Mouse (Mus musculus) midbrain, embryonic 12.5 days (tissue): ENCODE measurements around the gene Mafg. TPM values are rescaled to one million over a fixed set of nuclear protein-coding genes. Genes with fewer than 3 reads are reported as not detected.
A peak's percentile ranks its signal among the peaks of the same experiment; 100 is the strongest.
"Not testable (repeated sequence)": the region's sequence is repeated elsewhere in the genome, so short reads cannot be mapped to it uniquely, and the experiment has no call there.

Experiments used
- ATAC-seq: fragments of 200-750 bp; cut with Nextera tagmentation; 2 replicates; pipeline ENCODE4 v1.8.0; 2017; ENCODE audit warnings: low read depth, moderate TSS enrichment, moderate library complexity; ENCODE audit not compliant: low FRiP score
- H3K27ac ChIP-seq: fragments of 300-500 bp; sonication (generic); replicated peaks from 2 replicates; pipeline ENCODE4 v1.5.1; 2016; ENCODE audit warnings: mild to moderate bottlenecking
- H3K27me3 ChIP-seq: fragments of 300-500 bp; sonication (generic); 2 replicates; pipeline ENCODE4 v1.6.1; 2016; ENCODE audit warnings: mild to moderate bottlenecking
- H3K36me3 ChIP-seq: fragments of 300-500 bp; sonication (generic); 2 replicates; pipeline ENCODE4 v1.6.1; 2016
- H3K4me1 ChIP-seq: fragments of 300-500 bp; sonication (generic); 2 replicates; pipeline ENCODE4 v1.6.1; 2016
- H3K4me2 ChIP-seq: fragments of 300-500 bp; sonication (generic); replicated peaks from 2 replicates; pipeline ENCODE4 v1.6.1; 2016; ENCODE audit warnings: mild to moderate bottlenecking, moderate library complexity
- H3K4me3 ChIP-seq: fragments of 300-500 bp; sonication (generic); 2 replicates; pipeline ENCODE4 v1.5.1; 2016; ENCODE audit warnings: mild to moderate bottlenecking
- H3K9ac ChIP-seq: fragments of 300-500 bp; sonication (generic); replicated peaks from 2 replicates; pipeline ENCODE4 v1.6.1; 2016; ENCODE audit warnings: mild to moderate bottlenecking, moderate library complexity
- H3K9me3 ChIP-seq: fragments of 300-500 bp; sonication (generic); 2 replicates; pipeline ENCODE4 v1.6.1; 2016; ENCODE audit warnings: mild to moderate bottlenecking
- WGBS: fragments of 180-500 bp; shearing (Covaris S2); methylation state at CpG from one replicate; pipeline ENCODE4 v1.1.7; 2016; 5-methylcytosine and 5-hydroxymethylcytosine counted together
- polyA plus RNA-seq: library from polyadenylated mRNA; unstranded; fragments of >200 nt; fragmentation: Nextera tagmentation; extraction: Ambion mirVana; gene quantifications from 2 replicates; pipeline ENCODE4 v1.2.1, GENCODE M21; 2016

The Mafg gene
- polyA plus RNA-seq, 1 experiment from 2014 or later, result 33.3 TPM

DNA sequence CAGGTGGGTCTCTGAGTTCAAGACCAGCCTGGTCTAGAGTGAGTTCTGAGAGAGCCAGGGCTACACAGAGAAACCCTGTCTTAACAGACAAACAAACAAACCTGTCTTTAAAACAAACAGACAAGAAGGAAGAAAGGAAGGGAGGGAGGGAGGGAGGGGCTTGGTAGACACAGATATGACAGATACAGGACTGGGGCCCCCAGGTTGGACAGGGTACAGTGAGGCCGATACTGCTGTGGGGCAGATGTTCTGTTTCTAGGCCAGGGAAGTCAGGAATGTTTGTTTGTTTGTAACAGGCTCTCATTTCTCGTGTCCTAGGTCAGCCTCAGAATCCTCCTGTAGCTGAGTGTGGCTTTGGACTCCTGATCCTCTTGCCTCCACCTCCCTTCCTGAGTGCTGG, 29.9 kb downstream of the Mafg start:
- Histone ChIP-seq H3K4me3 (no peak overlapping the region), H3K27me3 (peaks cover 23% of the 10 kb centered on the region), H3K9me3 (no peaks in the 10 kb centered on the region), H3K9ac (no peak overlapping the region), H3K4me1 (peaks cover 21% of the 10 kb centered on the region), H3K27ac (no peak overlapping the region), H3K36me3 (peaks cover 64% of the 10 kb centered on the region), H3K4me2 (no peak overlapping the region)
- no peak for ATAC-seq
- 84% methylated on average over 2 of the region's 2 CpGs for WGBS

- Histone ChIP-seq H3K36me3 (peaks cover 64% of the 10 kb centered on the region), H3K27ac (no peak overlapping the region), H3K4me2 (no peak overlapping the region), H3K9me3 (no peaks in the 10 kb centered on the region), H3K4me3 (no peak overlapping the region), H3K27me3 (no peaks in the 10 kb centered on the region), H3K9ac (no peak overlapping the region), H3K4me1 (peaks cover 28% of the 10 kb centered on the region)
- no peak for ATAC-seq
- WGBS, result 96% methylated on average over 3 of the region's 3 CpGs
Observed at GRCm38 (mm10) chr11:120600716-120601115, 32.7 kb downstream of the Mafg start.

DNA sequence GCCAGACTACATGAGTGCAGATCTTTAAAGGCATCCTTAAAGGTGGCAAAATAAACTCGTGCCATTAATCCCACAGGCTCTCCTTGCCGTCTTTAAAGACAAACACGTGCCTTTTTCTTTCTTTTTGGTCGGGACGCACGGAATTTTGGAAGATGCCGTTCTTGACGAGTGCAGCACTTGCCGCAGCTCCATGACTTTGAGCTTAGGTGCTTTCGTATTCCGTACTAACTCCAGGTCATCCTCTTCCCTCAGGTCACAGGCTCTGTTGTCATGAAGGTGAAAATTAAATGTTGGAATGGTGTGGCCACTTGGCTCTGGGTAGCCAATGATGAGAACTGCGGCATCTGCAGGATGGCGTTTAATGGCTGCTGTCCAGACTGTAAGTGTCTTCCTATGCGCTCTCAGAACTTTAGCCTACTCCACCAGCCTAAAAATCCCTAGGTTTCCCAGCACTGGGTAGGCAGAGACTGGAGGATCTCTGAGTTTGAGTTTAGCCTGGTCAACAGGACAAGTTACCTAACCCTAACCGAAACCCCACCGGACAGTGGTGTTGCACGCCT, 34.3 kb downstream of the Mafg start:
- Histone ChIP-seq H3K9me3 (no peaks in the 10 kb centered on the region), H3K27ac (peak overlapping the region; percentile 86), H3K4me2 (peak overlapping the region; percentile 99), H3K27me3 (no peaks in the 10 kb centered on the region), H3K36me3 (peaks cover 62% of the 10 kb centered on the region), H3K9ac (peak overlapping the region; percentile 100), H3K4me1 (peaks cover 28% of the 10 kb centered on the region), H3K4me3 (peak overlapping the region; percentile 100)
- ATAC-seq, result no peak; the same call in 1 of the 2 replicates
- 52% methylated on average over 17 of the region's 17 CpGs for WGBS

GRCm38 (mm10) chr11:120598283-120598989, 35.0 kb downstream of the Mafg start, which contains the start of the genes Alyref and Anapc11:
Gene Alyref (minus strand): TSS chr11:120598365.
Gene Anapc11 (plus strand): TSS chr11:120598421.
- Histone ChIP-seq H3K27ac (peak within 1 kb of the TSS; percentile 86), H3K27me3 (no peaks in the 10 kb centered on the region), H3K4me2 (peak within 1 kb of the TSS; percentile 99), H3K36me3 (peaks cover 62% of the 10 kb centered on the region), H3K9me3 (no peaks in the 10 kb centered on the region), H3K4me3 (peak within 1 kb of the TSS; percentile 100), H3K9ac (peak within 1 kb of the TSS; percentile 100), H3K4me1 (peaks cover 30% of the 10 kb centered on the region)
- under 1% methylated on average over 87 of the region's 88 CpGs for WGBS
- ATAC-seq, result peak; percentile 97

- H3K9ac ChIP-seq, result peak overlapping the region; percentile 100
- WGBS, result 5% methylated on average over 89 of the region's 99 CpGs
- peak; percentile 67; the same call in 1 of the 2 replicates for ATAC-seq
- peaks cover 62% of the 10 kb centered on the region for H3K36me3 ChIP-seq
- peak overlapping the region; percentile 100 for H3K4me3 ChIP-seq
- H3K27ac ChIP-seq, result peak overlapping the region; percentile 86
- H3K4me1 ChIP-seq, result peaks cover 30% of the 10 kb centered on the region
- peak overlapping the region; percentile 99 for H3K4me2 ChIP-seq
- no peaks in the 10 kb centered on the region for H3K9me3 ChIP-seq
- no peaks in the 10 kb centered on the region for H3K27me3 ChIP-seq
Observed at GRCm38 (mm10) chr11:120597240-120598235, 35.9 kb downstream of the Mafg start.

DNA sequence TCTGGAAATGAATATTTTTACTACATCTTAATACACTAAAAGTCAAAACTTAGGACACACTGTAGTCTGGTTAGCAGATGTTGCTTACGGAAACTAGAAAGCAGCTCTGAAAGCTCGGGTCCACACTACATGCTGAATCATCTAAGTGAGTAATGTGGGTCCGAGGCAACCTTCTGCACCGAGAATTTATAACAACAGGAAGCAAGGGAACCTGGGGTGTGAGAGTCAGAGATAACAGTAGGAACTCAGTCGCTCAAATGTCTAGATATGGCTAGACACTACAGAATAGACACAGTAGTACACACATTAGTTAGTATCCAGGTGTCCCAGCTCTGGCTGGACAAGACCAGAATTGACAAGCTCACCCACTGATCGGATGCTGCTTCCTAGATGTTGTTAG, 44.9 kb downstream of the Mafg start:
- WGBS, result 95% methylated on average over 6 of the region's 6 CpGs

DNA sequence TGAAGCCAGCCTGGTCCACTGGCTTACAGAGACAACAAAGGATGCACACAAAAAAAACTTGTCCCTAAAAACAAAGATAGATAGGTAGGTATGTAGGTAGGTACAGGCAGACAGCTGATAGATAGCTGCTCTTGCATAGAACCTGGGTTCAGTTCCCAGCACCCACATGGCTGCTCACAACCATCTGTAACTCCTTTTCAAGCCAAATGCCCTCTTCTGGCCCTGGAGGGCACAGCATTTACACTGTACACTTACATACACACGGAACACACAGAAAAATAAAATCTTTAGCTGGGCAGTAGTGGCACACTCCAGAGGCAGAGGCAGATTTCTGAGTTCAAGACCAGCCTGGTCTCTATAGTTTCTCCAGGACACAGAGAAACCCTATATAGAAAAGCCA, 49.5 kb downstream of the Mafg start:
- Histone ChIP-seq H3K9me3 (peaks cover 4% of the 10 kb centered on the region; the same call in 1 of the 2 replicates), H3K27ac (no peak overlapping the region), H3K4me3 (no peak overlapping the region), H3K36me3 (peaks cover 62% of the 10 kb centered on the region), H3K4me2 (no peak overlapping the region), H3K27me3 (no peaks in the 10 kb centered on the region), H3K4me1 (peaks cover 27% of the 10 kb centered on the region), H3K9ac (no peak overlapping the region)
- no peak for ATAC-seq
- 97% methylated on average over 1 of the region's 1 CpGs for WGBS

More for the DNA sequence above, 44.9 kb downstream of the Mafg start:
- Histone ChIP-seq H3K27me3 (no peaks in the 10 kb centered on the region), H3K36me3 (peaks cover 96% of the 10 kb centered on the region), H3K4me2 (no peak overlapping the region), H3K4me3 (no peak overlapping the region), H3K9me3 (peaks cover 4% of the 10 kb centered on the region; the same call in 1 of the 2 replicates), H3K27ac (no peak overlapping the region), H3K4me1 (0 out of 2 replicates have a peak, but pooled peaks cover 1% of the 10 kb centered on the region), H3K9ac (no peak overlapping the region)
- no peak for ATAC-seq

- Histone ChIP-seq H3K4me1 (peaks cover 33% of the 10 kb centered on the region), H3K36me3 (peaks cover 62% of the 10 kb centered on the region)
- 92% methylated on average over 2 of the region's 2 CpGs for WGBS
- H3K9ac ChIP-seq, H3K27ac ChIP-seq, H3K4me3 ChIP-seq, H3K9me3 ChIP-seq, H3K4me2 ChIP-seq, ATAC-seq, H3K27me3 ChIP-seq: not testable (repeated sequence)
Observed at GRCm38 (mm10) chr11:120582982-120583293, 50.5 kb downstream of the Mafg start.

DNA sequence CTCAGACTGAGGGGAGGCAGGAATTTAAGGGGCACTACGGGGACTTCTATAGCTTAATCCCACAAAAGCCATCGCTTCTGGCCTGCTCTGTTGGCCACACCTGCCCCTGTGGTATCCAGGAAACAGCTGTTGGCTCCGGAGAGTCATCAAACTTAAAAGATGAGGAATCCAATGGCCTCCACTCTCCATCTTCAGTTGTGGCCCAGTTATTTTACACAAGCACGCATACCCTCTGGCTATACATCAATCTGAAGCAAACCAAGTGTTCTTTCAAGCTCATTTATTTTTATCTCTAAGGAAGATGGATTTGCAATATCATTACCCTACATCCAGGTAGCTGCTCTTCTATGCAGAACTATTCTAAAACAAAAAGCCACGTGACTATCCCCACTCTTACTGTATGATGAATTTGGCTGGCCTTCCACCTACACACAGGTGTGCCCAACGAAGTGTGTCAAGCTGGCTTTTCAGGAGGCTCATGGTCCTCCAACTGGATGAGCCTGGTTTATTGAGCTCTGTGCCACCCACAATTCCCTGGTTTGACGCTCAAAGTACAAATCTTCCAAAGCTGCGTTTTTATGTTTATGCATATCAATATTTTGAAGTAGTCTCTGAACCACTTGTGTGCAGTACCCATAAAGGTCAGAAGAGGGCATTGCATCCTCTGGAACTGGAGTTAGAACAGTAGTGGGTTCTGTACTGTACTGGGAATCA, 51.0 kb downstream of the Mafg start:
- 0 out of 2 replicates have a peak, but pooled peaks have one; percentile 2 for ATAC-seq
- peak overlapping the region; percentile 93 for H3K27ac ChIP-seq
- 74% methylated on average over 8 of the region's 8 CpGs for WGBS
- peaks cover 62% of the 10 kb centered on the region for H3K36me3 ChIP-seq
- no peaks in the 10 kb centered on the region for H3K27me3 ChIP-seq
- peak overlapping the region; percentile 97 for H3K9ac ChIP-seq
- peaks cover 4% of the 10 kb centered on the region; the same call in 1 of the 2 replicates for H3K9me3 ChIP-seq
- peak overlapping the region; percentile 92 for H3K4me3 ChIP-seq
- peaks cover 33% of the 10 kb centered on the region for H3K4me1 ChIP-seq
- peak overlapping the region; percentile 92 for H3K4me2 ChIP-seq

DNA sequence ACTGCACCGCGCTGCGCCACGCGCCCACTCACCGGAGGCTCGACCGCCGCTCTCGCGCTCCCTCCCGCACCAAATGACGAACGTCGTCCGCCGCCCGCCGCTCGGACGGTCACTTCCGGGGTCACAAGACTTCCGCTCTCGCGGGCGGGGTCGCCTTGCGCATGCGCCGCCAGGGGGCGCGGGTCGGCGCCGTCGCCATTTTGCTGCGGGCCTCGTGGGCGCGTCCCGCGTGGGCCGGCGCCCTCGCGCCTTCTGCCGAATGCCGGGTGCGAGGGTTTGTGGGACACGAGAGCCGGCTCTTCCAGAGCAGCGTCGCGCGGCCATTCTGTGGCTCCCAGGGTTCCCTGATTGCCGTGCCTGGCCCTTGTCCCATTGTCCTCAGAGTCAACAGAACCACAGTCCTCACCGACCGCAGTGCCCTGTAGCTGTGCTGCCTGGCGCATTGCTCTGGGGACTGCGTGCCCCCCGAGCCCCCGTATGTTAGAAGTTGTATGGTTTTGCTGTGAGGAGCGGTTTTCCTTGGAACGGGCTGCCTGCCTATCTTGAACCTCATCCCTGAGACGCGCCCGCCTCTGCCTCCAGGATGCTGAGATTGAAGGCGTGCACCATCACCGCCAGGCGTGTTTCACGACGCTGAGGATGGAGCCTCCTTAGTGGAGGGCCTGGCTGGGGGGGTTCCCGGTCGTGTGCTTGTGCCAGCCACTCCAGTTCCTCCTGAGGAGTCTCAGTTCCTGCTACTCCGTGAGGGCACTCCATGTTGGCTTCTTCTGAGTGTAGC, 51.7 kb downstream of the Mafg start, which contains the start of gene Arhgdia:
Gene Arhgdia (minus strand): TSS at position 135 of the 778 bp plus-strand sequence.
- Histone ChIP-seq H3K4me1 (peaks cover 33% of the 10 kb centered on the region), H3K9ac (peak within 1 kb of the TSS; percentile 97), H3K4me3 (peak within 1 kb of the TSS; percentile 92), H3K36me3 (peaks cover 58% of the 10 kb centered on the region), H3K4me2 (peak within 1 kb of the TSS; percentile 92), H3K27ac (peak within 1 kb of the TSS; percentile 93), H3K27me3 (no peaks in the 10 kb centered on the region), H3K9me3 (peaks cover 4% of the 10 kb centered on the region; the same call in 1 of the 2 replicates)
- WGBS, result 4% methylated on average over 67 of the region's 75 CpGs
- ATAC-seq, result peak; percentile 72
